Mouse (Mus musculus): Measurements from ENCODE around the gene Hoxc6. TPM values are rescaled to one million over a fixed set of nuclear protein-coding genes. Genes with fewer than 3 reads are reported as not detected.

Hoxc6 gene
- total RNA-seq, 1 experiment from 2014 or later = not detected

DNA sequence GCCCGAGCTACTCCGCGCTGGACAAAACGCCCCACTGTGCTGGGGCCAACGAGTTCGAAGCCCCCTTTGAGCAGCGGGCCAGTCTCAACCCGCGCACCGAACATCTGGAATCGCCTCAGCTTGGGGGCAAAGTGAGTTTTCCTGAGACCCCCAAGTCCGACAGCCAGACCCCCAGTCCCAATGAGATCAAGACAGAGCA, 30.8 kb upstream of the Hoxc6 start, which contains the start of gene Hoxc5:
Hoxc5 (plus strand) TSS at position 132 of the 199 bp plus-strand sequence.
- ATAC-seq (ENCODE audit: extremely low read depth, insufficient number of reproducible peaks, low FRiP score, poor library complexity, severe bottlenecking) = no peak

DNA sequence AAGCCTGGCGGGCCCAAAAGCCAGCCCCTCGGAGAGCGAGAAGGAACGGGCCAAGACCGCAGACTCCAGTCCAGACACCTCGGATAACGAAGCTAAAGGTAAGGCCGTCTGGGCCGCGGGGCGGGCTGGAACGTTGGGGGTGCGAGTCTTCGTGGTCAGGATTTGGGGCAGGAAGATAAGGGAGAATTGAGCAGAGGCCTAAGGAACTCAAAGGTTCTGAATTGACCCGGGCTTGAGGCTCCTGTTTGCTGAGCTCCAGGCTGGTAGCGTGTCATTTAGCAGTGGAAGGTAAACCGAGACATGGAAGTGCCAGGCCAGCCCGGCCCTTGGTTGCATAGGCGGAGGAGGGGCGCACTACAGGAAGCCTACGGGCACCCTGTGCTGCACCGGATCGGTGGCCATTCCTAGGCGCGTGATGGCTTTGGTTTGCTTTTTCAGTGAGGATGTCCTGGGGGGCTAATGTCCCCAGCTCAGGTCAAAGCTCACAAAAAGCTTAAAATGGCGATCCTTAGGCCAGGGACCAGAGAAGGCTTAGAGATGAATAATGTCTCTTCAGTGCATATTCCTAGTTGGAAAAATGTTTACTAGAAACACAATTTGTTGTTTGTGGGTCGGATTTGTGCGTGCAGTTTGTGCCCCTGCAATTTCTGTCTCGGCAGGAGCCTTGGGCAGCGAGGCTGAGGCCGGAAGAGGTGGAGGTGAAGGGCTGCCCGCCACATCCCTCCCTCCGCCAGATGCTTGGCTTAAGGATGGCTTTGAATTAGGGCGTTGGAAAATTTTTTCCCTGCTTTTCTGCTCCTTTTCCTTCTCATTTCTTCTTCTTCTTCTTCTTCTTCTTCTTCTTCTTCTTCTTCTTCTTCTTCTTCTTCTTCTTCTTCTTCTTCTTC, 30.3 kb upstream of the Hoxc6 start:
- ATAC-seq (ENCODE audit: extremely low read depth, insufficient number of reproducible peaks, low FRiP score, poor library complexity, severe bottlenecking) = no peak

DNA sequence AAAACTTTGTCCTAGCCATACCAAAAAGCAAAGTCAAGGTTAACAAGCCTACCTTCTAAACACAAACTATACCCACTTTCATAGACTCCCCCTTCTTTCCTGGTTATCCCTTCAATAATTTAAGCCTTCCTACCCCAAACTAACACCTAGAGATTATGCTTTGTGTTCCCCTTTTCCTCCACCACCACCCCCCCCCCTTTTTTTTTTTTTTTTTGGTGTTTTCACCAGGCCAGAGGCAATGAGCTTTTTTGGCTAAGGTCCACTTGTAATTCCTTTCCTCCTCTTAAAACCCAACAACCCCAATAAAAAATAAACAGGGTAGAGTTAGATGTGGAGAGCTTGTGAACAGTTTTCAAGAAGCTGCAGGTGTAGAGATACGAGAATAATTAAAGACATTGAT, 28.8 kb upstream of the Hoxc6 start:
- ATAC-seq (ENCODE audit: extremely low read depth, insufficient number of reproducible peaks, low FRiP score, poor library complexity, severe bottlenecking) = no peak

DNA sequence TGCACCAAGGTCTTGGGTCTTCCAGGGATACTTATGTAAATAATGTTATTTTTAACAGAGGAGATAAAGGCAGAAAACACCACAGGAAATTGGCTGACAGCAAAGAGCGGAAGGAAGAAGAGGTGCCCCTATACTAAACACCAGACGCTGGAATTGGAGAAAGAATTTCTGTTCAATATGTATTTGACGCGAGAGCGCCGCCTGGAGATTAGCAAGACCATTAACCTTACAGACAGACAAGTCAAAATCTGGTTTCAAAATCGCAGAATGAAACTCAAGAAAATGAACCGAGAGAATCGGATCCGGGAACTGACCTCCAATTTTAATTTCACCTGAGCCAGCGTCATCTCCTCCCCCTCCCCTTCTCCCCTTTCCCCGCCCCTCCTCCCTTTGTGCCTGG, 27.3 kb upstream of the Hoxc6 start:
- no peak for ATAC-seq (ENCODE audit: extremely low read depth, insufficient number of reproducible peaks, low FRiP score, poor library complexity, severe bottlenecking)

DNA sequence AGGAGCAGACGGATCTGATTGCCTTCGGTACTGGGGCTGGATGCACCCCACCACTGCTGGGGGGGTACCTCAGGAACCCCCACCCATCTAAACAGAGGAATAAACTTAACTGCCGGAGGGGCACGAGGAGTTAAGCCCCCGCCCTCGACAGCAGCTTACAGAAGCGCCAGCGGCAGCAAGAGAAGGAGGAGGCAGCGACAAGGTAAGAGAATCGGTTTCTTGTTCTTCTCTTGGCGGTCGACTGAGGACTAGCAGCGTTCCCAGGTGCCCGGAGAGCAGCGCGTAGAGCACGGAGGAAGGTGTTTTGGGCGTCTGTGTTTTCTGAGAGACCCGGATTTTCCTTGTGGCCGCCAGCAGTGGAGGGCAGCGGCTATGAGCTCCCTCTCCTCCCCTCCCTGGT, 25.8 kb upstream of the Hoxc6 start:
- ATAC-seq (ENCODE audit: extremely low read depth, insufficient number of reproducible peaks, low FRiP score, poor library complexity, severe bottlenecking) = no peak

DNA sequence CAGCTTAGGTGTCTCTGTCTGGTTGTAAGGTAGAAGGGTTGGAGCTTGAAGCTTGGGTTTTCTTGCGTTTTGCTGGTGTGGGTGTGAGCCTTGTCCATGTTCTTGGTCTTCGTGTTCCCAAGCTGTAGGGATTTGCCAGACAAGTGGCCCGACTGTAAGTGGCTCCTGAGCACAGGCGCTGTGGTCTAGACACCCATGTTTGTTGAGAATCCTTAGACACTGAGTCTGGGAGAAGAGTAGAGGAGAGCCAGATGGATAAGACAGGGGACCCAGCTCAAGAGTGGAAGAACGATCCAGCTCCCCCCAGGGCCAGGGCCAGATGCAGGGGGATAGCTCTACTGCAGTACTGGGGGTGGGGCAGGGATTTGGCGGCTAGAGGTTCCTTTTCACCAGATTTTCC, 25.3 kb upstream of the Hoxc6 start:
- no peak for ATAC-seq (ENCODE audit: extremely low read depth, insufficient number of reproducible peaks, low FRiP score, poor library complexity, severe bottlenecking)

DNA sequence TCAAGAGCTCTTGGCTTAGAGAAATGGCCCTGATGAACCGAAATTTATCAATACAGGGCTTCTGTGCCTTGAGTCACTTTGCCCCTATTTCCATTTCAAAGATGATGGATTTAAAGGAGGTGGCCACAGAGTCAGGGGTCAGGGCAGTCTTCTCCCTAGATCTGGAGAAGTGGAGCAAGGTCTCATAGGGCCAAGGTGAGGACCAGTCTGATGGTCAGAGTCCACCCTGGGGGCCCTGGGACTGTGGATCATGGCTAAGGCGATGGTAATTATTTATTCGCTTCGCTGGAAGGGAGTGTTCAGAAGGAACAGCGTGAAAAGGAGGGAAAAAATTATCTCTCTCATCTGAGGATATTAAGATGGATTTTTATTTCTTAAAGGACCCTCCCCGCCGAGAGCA, 23.0 kb upstream of the Hoxc6 start:
- ATAC-seq (ENCODE audit: extremely low read depth, insufficient number of reproducible peaks, low FRiP score, poor library complexity, severe bottlenecking) = no peak

DNA sequence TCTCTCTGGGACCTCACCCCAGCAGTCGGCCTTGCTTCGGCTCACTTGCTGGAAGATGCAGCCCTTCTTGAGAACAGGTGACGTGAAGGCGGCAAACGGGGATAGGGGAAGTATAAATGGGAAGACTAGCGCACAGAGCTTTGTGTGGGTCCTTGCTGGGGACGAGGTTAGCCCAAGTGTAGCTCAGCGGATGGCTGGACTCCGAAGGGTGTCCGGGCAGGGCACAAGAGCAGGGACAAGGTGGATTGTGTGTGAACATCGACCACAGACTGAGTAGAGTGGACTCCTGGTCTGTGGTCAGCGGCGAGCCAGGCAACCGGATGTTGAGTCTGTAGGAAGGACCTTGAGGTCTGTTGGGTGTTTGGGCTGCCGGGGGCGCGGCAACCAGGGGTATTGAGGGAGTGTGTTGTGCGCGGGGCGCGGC, 22.4 kb upstream of the Hoxc6 start:
- ATAC-seq (ENCODE audit: extremely low read depth, insufficient number of reproducible peaks, low FRiP score, poor library complexity, severe bottlenecking) = no peak

DNA sequence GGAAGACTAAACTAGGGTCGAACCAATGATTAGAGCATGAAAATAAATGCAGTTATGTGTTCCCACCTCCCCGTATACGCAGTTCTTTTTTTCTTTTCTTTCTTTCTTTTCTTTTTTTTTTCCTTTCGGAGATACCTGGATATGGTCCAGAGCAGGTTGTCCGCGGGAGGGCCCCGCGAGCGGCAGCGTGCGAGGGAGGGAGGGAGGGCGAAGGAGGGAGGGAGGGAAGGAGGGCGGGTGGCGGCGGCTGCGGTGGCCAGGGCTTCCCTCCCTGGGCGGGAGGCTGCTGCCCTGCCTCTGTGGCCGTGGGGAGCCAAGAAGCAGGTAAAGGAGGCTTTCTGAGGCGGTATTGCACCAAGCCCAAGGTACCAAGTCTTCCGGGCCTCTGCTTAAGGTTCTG, 21.9 kb upstream of the Hoxc6 start, which contains the start of gene Hoxc9:
Hoxc9 (plus strand) TSS at position 269 of the 400 bp plus-strand sequence.
- no peak for ATAC-seq (ENCODE audit: extremely low read depth, insufficient number of reproducible peaks, low FRiP score, poor library complexity, severe bottlenecking)

DNA sequence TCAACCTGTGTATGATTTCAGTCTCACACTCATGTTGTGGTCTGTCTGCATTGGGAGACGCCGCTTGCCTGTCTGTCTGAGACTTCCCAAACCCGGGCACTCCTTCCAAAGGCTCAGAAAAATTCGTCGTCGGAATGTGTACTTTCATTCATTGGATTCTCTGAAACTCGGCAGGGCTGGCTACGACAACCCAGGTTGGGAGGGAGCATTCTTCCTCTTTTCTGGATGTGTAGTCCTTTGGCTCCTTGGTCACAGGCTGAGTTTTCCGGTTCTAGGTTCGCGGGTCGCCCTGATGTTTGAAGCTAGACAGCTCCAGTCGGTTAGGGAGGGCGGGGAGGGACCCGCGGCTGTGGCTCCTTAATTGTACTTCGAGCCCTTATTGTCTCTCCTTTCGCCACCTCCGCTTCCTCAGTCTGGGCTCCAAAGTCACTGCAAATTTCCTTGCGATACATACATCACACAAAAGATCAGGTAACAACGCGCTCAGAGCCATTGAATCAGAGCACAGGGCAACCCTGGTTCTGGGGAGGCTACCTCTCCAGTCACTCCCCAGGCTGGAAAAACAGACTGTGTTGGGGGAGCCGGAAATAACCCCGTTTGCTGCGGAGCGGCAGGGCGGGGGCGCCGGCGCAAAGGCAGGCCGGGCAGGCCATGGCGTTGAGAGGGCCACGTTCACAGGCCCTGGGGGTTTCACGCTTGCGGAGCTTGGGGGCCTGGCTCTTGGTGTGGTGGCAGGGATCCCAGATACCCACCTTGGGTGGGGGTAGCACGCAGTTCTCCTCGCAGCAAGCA, 21.2 kb upstream of the Hoxc6 start:
- no peak for ATAC-seq (ENCODE audit: extremely low read depth, insufficient number of reproducible peaks, low FRiP score, poor library complexity, severe bottlenecking)

DNA sequence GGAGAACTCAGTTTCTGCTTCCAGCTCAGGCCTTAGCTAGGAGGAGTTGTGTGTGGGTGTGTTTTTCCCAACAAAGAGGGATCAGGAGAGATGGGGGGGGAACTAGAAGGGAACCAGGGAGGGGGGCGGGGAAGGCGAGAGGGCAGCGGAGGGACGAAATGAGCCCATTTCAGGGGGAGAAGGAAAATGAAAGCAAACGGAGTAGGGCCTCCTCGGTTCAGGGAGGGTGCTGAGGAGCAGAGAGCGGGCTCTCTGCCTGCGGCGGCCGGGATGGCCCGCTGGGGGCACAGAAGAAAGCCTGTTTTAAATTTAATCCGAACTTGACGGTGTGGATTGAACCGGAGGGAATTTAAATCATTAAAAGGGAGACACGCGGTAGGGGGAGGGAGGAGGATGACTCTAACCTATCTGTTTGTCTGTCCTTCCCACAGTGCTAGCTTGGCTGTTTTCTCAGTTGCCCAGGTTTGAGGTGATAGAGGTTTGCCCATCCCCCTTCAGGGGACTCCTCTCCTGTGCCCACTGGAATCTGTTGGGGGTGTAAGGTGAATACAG, 20.6 kb upstream of the Hoxc6 start:
- no peak for ATAC-seq (ENCODE audit: extremely low read depth, insufficient number of reproducible peaks, low FRiP score, poor library complexity, severe bottlenecking)

DNA sequence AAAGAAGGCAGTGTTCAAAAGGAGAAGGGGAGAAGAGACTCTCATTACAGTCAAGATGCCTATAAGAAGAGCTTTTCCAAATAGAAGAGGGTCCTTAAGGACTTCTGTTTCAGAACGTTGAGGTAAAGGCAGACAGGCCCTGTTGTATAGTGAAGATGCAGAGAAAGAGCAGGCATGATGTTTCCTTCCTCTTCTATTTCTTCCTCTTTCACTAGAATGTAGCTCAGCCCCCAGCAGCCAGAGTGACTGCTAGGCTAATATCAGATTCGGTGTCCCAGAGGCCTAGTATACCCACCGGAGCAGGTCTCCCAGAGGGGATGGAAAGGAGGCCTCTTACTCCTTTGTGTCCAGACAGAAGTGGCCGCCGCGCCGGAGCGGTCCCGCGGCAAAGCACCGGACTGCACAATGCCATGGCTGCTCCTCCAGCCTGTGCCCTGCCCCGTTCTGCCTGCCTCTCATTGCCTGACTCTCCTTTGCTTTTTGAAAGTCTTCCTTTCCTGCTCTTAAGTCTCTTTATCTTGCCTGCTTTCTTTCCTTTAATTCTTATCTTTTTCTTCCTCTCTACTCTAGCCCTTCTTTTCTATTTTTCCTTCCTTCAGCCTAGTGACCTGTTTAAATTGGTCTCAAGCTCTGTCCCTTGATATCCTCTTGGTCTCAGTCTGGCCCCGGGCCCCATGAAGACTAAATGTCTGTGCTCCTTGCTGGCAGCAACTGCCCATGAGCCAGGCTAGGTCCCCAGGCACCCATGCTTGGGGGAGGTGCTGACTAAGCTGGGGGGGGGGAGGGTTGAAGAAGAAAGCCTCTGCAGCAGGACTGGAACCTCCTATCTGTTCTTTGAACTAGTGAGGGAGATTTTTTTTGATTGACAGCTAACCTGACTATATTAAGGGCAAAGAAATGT, 19.2 kb upstream of the Hoxc6 start:
- no peak for ATAC-seq (ENCODE audit: extremely low read depth, insufficient number of reproducible peaks, low FRiP score, poor library complexity, severe bottlenecking)

DNA sequence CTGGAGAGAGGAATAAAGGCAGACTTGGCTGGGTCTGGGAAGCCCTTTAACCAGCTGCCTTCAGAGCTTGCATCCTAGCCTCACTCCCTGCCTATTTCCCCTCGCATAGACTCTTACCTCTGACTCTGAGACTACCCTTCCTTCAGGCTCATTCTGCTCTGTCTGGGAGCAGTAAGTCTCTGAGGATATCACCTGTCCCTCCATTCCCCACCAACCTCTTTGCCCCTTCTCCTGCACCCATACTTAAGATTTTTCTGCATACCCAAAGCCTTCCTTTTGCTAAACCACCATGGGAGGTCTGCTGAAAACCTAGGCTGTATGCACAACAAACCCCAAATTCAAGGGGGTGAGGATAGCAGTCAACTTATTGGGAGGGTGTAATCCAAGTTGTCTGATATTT, 18.1 kb upstream of the Hoxc6 start:
- no peak for ATAC-seq (ENCODE audit: extremely low read depth, insufficient number of reproducible peaks, low FRiP score, poor library complexity, severe bottlenecking)

DNA sequence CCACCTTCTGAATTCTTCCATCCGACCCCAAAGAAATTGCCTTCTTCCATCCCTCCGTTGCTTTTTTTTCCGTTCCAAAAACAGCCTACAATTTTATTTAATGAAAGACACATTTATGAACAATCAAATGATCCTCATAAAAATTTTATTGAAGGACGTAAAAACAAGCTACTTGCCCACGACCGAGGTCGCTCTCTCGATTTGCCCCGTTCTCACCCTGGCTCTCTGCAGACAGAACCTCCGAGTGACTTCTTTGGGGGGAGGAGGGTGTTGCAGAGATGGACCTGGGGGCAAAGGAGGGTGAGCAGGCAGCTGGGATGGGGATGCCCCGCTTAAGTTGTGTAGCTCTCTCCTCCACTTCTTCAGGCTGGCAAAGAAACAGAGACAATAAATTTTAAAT, 17.7 kb upstream of the Hoxc6 start:
- no peak for ATAC-seq (ENCODE audit: extremely low read depth, insufficient number of reproducible peaks, low FRiP score, poor library complexity, severe bottlenecking)

DNA sequence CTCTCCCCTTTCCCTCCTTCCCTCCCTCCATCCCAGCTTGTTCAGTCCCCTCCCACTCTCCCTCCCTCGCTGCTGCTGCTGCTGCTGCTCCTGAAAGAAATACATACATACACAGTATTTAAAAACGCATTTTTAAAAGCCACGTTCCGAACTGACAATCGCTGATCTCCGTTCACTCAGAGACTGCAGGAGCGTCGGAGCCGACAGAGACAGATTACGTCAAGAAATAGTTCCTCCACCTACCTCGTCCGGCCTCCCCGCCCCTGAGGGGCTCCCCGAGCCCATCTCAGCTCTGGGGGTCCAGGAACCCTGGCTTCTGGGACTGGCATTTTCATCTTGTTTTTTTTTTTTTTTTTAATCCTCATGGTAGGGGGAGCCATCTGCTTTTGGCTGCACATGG, 17.1 kb upstream of the Hoxc6 start:
- ATAC-seq (ENCODE audit: extremely low read depth, insufficient number of reproducible peaks, low FRiP score, poor library complexity, severe bottlenecking) = no peak

DNA sequence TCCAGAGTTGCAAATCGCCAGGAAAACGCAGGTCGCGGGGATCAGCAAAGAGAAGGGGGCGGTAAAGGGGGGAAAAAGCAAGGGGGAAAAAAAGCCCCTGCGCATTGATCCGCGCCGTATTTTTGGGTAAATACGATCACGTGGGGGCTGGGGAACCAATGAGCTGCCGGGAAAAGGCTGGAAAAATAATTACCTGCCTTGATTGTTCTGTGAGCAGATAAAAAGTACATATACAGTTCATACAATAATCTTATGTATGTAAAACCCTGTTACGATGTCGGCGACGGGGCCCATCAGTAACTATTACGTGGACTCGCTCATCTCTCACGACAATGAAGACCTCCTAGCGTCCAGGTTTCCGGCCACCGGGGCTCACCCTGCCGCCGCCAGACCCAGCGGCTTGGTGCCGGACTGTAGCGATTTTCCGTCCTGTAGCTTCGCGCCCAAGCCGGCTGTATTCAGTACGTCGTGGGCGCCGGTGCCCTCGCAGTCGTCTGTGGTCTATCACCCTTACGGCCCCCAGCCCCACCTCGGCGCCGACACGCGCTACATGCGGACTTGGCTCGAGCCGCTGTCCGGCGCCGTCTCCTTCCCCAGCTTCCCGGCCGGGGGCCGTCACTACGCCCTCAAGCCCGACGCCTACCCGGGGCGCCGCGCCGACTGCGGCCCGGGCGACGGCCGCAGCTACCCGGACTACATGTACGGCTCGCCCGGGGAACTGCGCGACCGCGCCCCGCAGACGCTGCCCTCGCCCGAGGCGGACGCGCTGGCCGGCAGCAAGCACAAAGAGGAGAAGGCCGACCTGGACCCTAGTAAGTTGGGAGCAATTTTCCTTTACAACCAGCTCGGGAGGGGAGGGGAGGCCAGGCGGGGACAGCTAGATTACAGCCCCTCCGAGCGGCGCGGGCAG, 16.4 kb upstream of the Hoxc6 start:
- ATAC-seq (ENCODE audit: extremely low read depth, insufficient number of reproducible peaks, low FRiP score, poor library complexity, severe bottlenecking) = no peak

DNA sequence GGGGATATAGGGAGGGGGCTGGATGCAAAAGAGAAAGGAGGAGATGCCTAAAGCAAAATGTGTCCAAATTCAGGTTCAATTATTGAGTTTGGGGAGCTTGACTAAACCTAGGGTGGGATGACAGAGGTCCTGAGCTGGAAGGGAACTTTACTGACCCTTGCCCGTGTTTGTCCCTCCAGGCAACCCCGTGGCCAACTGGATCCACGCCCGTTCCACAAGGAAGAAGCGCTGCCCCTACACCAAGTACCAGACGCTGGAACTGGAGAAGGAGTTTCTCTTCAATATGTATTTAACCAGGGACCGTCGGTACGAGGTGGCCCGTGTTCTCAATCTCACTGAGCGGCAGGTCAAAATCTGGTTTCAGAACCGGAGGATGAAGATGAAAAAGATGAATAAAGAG, 14.3 kb upstream of the Hoxc6 start:
- ATAC-seq (ENCODE audit: extremely low read depth, insufficient number of reproducible peaks, low FRiP score, poor library complexity, severe bottlenecking) = no peak

DNA sequence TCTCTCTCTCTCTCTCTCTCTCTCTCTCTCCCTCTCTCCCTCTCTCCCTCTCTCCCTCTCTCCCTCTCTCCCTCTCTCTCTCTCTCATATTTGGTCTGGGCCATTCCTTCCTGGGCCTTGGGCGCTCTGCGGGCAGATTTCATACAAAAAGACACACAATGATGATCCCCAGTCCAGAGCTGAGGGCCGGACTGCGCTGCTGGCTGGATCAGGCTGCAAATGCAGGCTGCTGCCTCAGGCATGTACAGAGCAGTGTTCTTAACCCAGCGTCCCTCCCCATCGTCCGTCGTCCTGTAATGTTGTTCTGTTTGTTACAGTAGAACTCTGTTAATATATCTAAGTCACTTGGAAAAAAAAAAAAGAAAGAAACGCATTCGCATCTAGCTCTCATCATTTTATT, 13.5 kb upstream of the Hoxc6 start:
- no peak for ATAC-seq (ENCODE audit: extremely low read depth, insufficient number of reproducible peaks, low FRiP score, poor library complexity, severe bottlenecking)
